Mouse (Mus musculus): ENCODE data around the gene Pecam1.

- TF ChIP-seq CTCF (IDR thresholded peaks at IDR 0.05; ENCODE audit: low read depth) = no peak
- TF ChIP-seq EP300 (IDR thresholded peaks at IDR 0.05; ENCODE audit: low read depth) = no peak
Observed at GRCm38 (mm10) chr11:106698289-106698688, 52.1 kb downstream of the Pecam1 start.
